Mouse (Mus musculus) midbrain, embryonic 14.5 days (tissue): ENCODE results near the gene Tctex1d4. TPM values are rescaled to one million over a fixed set of nuclear protein-coding genes. Genes with fewer than 3 reads are reported as not detected.

Experiments used
- ATAC-seq: fragments of 200-750 bp; cut with Nextera tagmentation; 2 replicates; pipeline ENCODE4 v1.8.0; 2017; ENCODE audit warnings: moderate number of reproducible peaks, moderate library complexity; ENCODE audit not compliant: low FRiP score, low TSS enrichment
- DNase-seq: peaks from one replicate; pipeline ENCODE4 v3.0.0-alpha.2; 2015
- H3K27ac ChIP-seq: fragments of 300-500 bp; sonication (generic); replicated peaks from 2 replicates; pipeline ENCODE4 v1.5.1; 2014; ENCODE audit warnings: mild to moderate bottlenecking, low read depth, low read length, moderate library complexity
- H3K27me3 ChIP-seq: fragments of 300-500 bp; sonication (generic); 2 replicates; pipeline ENCODE4 v1.6.1; 2014; ENCODE audit warnings: low read length, control low read depth, mixed read lengths; ENCODE audit not compliant: control insufficient read depth, insufficient read depth
- H3K36me3 ChIP-seq: fragments of 300-500 bp; sonication (generic); 2 replicates; pipeline ENCODE4 v1.6.1; 2014; ENCODE audit warnings: low read length, control low read depth; ENCODE audit not compliant: control insufficient read depth, insufficient read depth
- H3K4me1 ChIP-seq: fragments of 300-500 bp; sonication (generic); 2 replicates; pipeline ENCODE4 v1.6.1; 2014; ENCODE audit warnings: mild to moderate bottlenecking, antibody characterized with exemption, low read length, control low read depth; ENCODE audit not compliant: control insufficient read depth, insufficient read depth
- H3K4me2 ChIP-seq: fragments of 300-500 bp; sonication (generic); 2 replicates; pipeline ENCODE4 v1.6.1; 2014; ENCODE audit warnings: mild to moderate bottlenecking, low read length, moderate library complexity
- H3K4me3 ChIP-seq: fragments of 300-500 bp; sonication (generic); replicated peaks from 2 replicates; pipeline ENCODE4 v1.5.1; 2014; ENCODE audit warnings: low read depth, low read length
- H3K9ac ChIP-seq: fragments of 300-500 bp; sonication (generic); replicated peaks from 2 replicates; pipeline ENCODE4 v1.6.1; 2014; ENCODE audit warnings: mild to moderate bottlenecking, low read length, moderate library complexity
- H3K9me3 ChIP-seq: fragments of 300-500 bp; sonication (generic); 2 replicates; pipeline ENCODE4 v1.6.1; 2016; ENCODE audit warnings: low read length, control low read depth, mixed read lengths; ENCODE audit not compliant: control insufficient read depth
- WGBS: fragments of 180-500 bp; shearing (Covaris S2); extraction: QIAGEN DNeasy Blood & Tissue Kit; methylation state at CpG from one replicate; pipeline ENCODE4 v1.1.7; 2014; 5-methylcytosine and 5-hydroxymethylcytosine counted together
- polyA plus RNA-seq: library from polyadenylated mRNA; unstranded; fragments of >200 nt; fragmentation: Nextera tagmentation; extraction: Ambion mirVana; gene quantifications from 2 replicates; pipeline ENCODE4 v1.2.1, GENCODE M21; 2014

Tctex1d4 gene
- polyA plus RNA-seq, 1 experiment from 2014 or later: not detected

DNA sequence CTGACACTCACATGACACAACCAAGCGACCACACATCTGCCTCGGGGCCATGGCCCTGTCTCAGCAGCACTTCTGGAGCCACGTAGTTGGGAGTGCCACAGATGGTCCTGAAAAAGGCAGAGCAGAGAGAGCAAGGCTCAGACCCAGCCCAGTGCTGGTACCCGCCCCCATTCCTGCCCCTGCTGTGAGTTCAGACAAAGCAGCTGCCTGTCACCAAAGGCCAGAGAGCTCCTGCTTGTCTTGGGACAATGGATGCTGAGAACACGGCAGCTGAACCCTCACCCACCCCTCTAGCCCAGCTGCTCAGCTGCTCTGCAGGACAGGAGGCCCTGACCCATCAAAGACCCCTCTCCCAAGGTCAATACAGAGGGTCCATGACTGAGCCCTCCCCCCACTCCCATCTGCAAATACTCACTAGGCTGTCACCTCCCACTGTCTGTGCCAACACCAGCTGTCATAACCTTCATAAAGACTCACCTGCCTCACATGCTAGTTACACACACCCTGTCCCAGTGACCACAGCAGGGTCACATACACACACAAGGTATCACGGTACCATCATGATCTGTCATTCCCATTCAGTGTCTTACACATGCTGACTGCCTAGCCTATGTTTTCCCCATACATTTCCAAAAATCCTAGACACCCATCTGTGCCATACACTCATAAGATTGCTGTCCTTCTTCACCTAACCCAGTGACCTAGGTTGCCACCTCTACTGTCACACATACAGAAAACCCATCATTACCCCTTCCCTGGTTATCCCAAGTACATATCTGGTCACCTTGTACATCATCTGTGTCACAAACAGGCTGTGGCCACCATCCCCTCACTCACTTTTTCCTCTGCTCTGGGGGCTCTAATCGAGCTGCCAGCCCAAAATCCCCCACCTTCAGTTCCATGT is 5.5 kb downstream of the Tctex1d4 start:
- ATAC-seq: peak; percentile 47
- H3K4me2 ChIP-seq: peak overlapping the region; percentile 86
- peak overlapping the region; percentile 82 for H3K9ac ChIP-seq
- H3K4me1 ChIP-seq: peaks cover 18% of the 10 kb centered on the region
- peak overlapping the region; percentile 94 for H3K4me3 ChIP-seq
- H3K27me3 ChIP-seq: no peaks in the 10 kb centered on the region
- peak; percentile 64 for DNase-seq
- no peaks in the 10 kb centered on the region for H3K9me3 ChIP-seq
- H3K36me3 ChIP-seq: peaks cover 23% of the 10 kb centered on the region
- H3K27ac ChIP-seq: peak overlapping the region; percentile 55
- 6% methylated on average over 7 of the region's 7 CpGs for WGBS

DNA sequence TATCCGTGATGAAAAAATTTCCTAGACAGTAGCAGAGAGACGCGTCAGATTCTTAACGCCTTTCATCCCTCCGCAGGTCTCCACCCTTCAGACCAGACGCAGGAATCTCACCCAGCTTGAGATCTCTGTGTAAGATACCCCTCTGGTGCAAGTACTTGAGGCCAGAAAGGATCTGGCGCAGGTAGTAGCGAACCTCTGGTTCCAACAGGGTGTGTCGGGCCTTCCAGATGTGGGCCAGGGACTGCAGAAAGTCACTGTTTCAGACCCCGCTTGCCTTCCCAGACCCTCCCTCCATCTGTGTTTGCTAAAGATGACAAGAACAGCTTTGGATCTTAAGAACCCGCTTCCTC is 6.2 kb downstream of the Tctex1d4 start:
- peak overlapping the region; percentile 94 for H3K4me3 ChIP-seq
- no peak for DNase-seq
- WGBS: 2% methylated on average over 11 of the region's 11 CpGs

DNA sequence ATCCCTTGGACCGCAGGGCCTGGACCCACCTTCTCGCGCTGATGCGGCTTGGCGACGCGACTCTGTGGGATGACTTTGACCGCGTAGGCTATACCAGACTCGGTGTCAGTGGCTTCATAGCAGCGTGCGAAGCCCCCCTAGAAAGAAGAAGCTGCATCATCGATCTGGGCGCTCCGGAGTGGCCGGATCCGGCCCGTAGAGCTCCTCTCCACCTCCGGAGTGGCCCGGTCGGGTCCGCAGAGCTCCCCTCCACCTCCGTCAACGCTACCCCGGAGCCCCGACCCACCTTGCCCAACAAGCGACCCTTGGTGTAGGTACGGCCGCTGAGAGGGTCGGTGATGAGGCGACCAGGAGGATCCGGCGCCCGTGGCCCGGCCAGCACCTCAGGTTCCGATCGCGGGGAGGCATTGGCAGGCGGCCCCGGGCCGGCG is 6.8 kb downstream of the Tctex1d4 start:
- DNase-seq: peak; percentile 65
- Histone ChIP-seq H3K4me2 (peak overlapping the region; percentile 86), H3K27ac (peak overlapping the region; percentile 78), H3K4me1 (peaks cover 18% of the 10 kb centered on the region), H3K9me3 (no peaks in the 10 kb centered on the region), H3K9ac (peak overlapping the region; percentile 82), H3K27me3 (no peaks in the 10 kb centered on the region), H3K4me3 (peak overlapping the region; percentile 94), H3K36me3 (peaks cover 17% of the 10 kb centered on the region)
- WGBS: 1% methylated on average over 42 of the region's 42 CpGs
- peak; percentile 43 for ATAC-seq

More for the DNA sequence above, 6.2 kb downstream of the Tctex1d4 start:
- Histone ChIP-seq H3K27me3 (no peaks in the 10 kb centered on the region), H3K9ac (peak overlapping the region; percentile 82), H3K4me2 (peak overlapping the region; percentile 86), H3K36me3 (peaks cover 22% of the 10 kb centered on the region), H3K9me3 (no peaks in the 10 kb centered on the region), H3K4me1 (peaks cover 18% of the 10 kb centered on the region), H3K27ac (0 out of 2 replicates have a peak overlapping the region, but pooled peaks have one; percentile 33)
- no peak for ATAC-seq

DNA sequence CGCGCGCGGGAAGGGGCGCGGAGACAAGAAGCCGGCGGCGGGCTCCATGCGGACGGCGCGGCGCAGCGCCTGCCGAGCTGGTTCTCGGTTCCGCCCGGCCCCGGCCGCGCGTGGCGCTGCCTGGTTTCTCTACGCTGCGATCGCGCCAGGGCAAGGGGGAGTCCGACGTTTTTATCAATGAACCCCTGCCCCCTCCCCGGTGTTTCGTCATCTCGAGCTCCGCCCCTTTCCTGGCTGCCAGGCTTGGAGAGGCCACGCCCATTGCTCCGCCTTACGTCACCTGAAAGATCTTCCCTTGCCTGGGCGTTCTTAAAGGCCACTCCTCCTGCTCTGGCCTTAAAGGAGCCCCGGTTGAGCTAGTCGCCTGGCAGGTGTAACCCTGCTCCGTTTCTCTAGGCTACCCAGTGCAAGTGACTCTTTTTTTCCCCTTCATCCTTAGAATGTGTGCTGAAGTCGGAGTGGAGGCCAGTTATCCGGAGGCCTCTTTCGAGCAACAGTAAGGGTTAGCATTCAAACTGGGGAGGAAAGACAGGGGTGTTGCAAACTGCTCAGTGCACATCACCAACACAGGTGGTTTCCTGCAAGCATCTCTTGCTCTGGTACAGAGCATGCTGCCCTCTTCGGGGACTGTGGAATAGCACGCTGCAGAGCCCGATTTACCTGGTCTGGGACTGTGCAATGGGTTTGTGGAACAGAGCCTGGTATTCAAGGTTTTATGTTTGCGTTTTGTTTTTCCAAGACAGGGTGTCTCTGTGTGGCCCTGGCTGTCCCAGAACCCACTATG is 7.4 kb downstream of the Tctex1d4 start, which contains the start of gene Plk3:
Plk3 (minus strand) TSS at position 147 of the 784 bp plus-strand sequence.
- H3K27ac ChIP-seq: peak within 1 kb of the TSS; percentile 78
- 2% methylated on average over 47 of the region's 48 CpGs for WGBS
- H3K4me1 ChIP-seq: peaks cover 18% of the 10 kb centered on the region
- peak within 1 kb of the TSS; percentile 86 for H3K4me2 ChIP-seq
- DNase-seq (peak; percentile 99), ATAC-seq (peak; percentile 90)
- H3K9me3 ChIP-seq: no peaks in the 10 kb centered on the region
- H3K36me3 ChIP-seq: peaks cover 11% of the 10 kb centered on the region; the same call in 1 of the 2 replicates
- no peaks in the 10 kb centered on the region for H3K27me3 ChIP-seq
- peak within 1 kb of the TSS; percentile 82 for H3K9ac ChIP-seq
- peak within 1 kb of the TSS; percentile 94 for H3K4me3 ChIP-seq

DNA sequence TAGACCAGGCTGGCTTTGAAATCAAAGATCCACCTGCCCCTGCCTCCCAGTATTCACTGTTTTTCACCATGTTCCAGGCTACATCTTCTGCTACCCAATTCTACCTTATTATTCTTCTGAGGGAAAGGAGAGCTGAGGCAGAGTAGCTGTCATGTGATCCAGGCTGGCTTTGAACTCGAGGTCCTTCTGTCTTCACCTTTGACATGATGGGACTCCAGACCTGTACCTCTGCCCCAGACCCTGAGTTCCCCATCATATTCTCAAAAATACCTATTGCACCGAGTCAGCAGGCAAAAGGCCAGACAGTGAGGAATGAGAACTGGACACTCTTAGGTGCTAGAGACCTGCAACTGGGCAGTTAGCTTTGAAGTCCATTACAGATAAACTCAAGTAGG is 8.0 kb downstream of the Tctex1d4 start:
- peaks cover 18% of the 10 kb centered on the region for H3K4me1 ChIP-seq
- no peak for DNase-seq
- peaks cover 9% of the 10 kb centered on the region; the same call in 1 of the 2 replicates for H3K36me3 ChIP-seq
- H3K4me2 ChIP-seq: peak overlapping the region; percentile 86
- 0 out of 2 replicates have a peak overlapping the region, but pooled peaks have one; percentile 94 for H3K4me3 ChIP-seq
- no peak for ATAC-seq
- 31% methylated on average over 2 of the region's 2 CpGs for WGBS
- peak overlapping the region; percentile 26; the same call in 1 of the 2 replicates for H3K27ac ChIP-seq
- no peaks in the 10 kb centered on the region for H3K27me3 ChIP-seq
- H3K9ac ChIP-seq: peak overlapping the region; percentile 24; the same call in 1 of the 2 replicates
- no peaks in the 10 kb centered on the region for H3K9me3 ChIP-seq

DNA sequence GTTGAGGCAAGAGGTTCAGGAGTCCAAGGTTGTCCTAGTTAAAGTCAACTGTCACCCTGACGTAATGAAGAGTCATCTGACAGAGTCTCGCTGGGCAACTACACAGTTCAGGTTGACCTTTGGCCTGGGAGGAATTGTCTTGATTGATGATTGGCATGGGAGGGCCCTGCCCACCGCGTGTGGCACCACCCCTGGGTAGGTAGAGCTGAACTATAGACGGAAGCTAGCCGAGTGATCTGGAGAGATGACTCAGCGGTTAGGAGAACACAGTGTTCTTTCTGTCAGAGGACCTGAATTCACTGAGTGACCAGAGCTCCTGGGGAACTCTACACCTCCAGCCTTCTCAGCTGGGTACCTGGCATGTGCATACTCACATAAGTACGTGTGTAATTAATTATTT is 9.4 kb downstream of the Tctex1d4 start:
- Histone ChIP-seq H3K4me2 (no peak overlapping the region), H3K27me3 (no peaks in the 10 kb centered on the region), H3K4me3 (no peak overlapping the region), H3K4me1 (peaks cover 18% of the 10 kb centered on the region), H3K27ac (no peak overlapping the region), H3K36me3 (no peaks in the 10 kb centered on the region), H3K9ac (no peak overlapping the region), H3K9me3 (no peaks in the 10 kb centered on the region)
- DNase-seq: no peak
- 19% methylated on average over 8 of the region's 8 CpGs for WGBS
- ATAC-seq: no peak

DNA sequence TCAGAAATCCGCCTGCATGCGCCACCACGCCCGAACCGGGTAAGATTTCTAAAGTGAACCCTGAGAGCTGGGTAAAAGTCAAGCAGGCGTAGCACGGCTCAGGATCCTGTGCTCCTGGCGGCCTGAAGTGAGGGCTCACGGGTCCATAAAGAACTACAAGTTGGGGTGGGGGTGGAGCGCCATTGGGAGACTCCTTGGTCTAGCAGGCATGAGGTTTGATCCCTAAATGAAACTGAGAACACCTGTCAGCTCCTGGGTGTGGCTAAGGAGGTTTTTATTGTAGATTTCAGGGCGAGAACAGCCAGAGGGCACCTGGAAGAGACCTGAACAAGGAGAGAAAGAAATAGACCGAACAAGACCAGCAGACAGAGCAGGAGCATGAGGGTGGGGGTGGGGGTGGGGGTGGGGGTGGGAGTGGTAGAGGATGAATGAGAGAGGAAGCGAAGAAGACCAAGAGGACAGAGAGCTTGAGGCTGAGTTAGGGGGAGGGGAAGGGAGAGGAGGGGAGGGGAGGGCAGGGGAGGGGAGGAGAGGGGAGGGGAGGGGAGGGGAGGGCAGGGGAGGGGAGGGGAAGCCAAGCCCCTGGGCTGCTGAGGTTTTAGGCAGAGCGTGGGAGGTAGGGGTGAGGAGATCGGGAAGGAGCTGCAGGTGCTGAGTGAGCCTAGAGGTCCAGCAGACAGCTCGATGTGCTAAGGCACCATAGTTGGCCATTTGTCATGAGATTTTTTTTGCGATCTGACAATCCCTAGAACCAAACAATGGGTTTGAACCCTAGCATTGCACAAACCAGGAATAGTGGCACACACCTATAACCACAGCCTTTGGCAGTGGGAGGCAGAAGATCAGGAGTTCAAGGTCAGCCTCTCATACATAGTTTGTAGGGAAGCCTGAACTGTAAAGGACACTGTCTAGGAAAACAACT is 12.0 kb downstream of the Tctex1d4 start:
- ATAC-seq (no peak), DNase-seq (no peak)
- no peaks in the 10 kb centered on the region for H3K36me3 ChIP-seq
- H3K27ac ChIP-seq: no peak overlapping the region
- H3K4me2 ChIP-seq: no peak overlapping the region
- H3K4me1 ChIP-seq: no peaks in the 10 kb centered on the region
- H3K4me3 ChIP-seq: no peak overlapping the region
- H3K9ac ChIP-seq: no peak overlapping the region
- H3K27me3 ChIP-seq: no peaks in the 10 kb centered on the region
- no peaks in the 10 kb centered on the region for H3K9me3 ChIP-seq
- 66% methylated on average over 17 of the region's 17 CpGs for WGBS

DNA sequence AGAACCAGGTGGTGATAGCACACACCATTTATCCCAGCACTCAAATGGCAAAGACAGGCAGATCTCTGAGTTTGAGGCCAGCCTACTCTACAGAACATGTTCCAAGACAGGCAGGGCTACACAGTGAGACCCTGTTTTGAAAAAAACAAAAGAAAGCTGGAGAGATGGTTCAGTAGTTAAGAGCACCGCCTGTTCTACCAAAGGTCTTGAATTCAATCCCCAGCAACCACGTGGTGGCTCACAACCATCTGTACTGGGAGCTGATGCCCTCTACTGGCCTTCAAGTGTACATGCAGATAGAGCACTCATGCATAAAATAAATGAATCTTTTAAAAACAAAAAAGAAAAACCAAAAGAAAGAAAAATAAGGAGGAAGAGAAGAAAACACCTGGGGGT is 12.6 kb downstream of the Tctex1d4 start:
- DNase-seq: peak; percentile 59
- Histone ChIP-seq H3K27me3 (no peaks in the 10 kb centered on the region), H3K4me2 (no peak overlapping the region), H3K9ac (no peak overlapping the region), H3K4me1 (no peaks in the 10 kb centered on the region), H3K27ac (no peak overlapping the region), H3K36me3 (no peaks in the 10 kb centered on the region), H3K9me3 (no peaks in the 10 kb centered on the region), H3K4me3 (no peak overlapping the region)
- WGBS: 2% methylated on average over 2 of the region's 2 CpGs
- ATAC-seq: no peak
